Mouse (Mus musculus) liver, postnatal 0 days (tissue): ENCODE results near the gene Timeless. TPM values are rescaled to one million over a fixed set of nuclear protein-coding genes. Genes with fewer than 3 reads are reported as not detected.
"Not testable (repeated sequence)": the region's sequence is repeated elsewhere in the genome, so short reads cannot be mapped to it uniquely, and the experiment has no call there.

Experiments used
- ATAC-seq: fragments of 200-750 bp; cut with Nextera tagmentation; 2 replicates; pipeline ENCODE4 v1.8.0; 2017; ENCODE audit warnings: mild to moderate bottlenecking, moderate library complexity
- DNase-seq: peaks from one replicate; pipeline ENCODE4 v3.0.0-alpha.2; 2016
- H3K27ac ChIP-seq: fragments of 300-500 bp; sonication (generic); 2 replicates; pipeline ENCODE4 v1.5.1; 2014; ENCODE audit warnings: antibody characterized with exemption, moderate library complexity, mild to moderate bottlenecking, low read depth
- H3K27me3 ChIP-seq: fragments of 300-500 bp; sonication (generic); 2 replicates; pipeline ENCODE4 v1.6.1; 2014; ENCODE audit warnings: low read length, control low read depth, mixed read lengths; ENCODE audit not compliant: insufficient read depth
- H3K36me3 ChIP-seq: fragments of 300-500 bp; sonication (generic); replicated peaks from 2 replicates; pipeline ENCODE4 v1.6.1; 2014; ENCODE audit warnings: mild to moderate bottlenecking, control low read depth, low read length, moderate library complexity, mixed read lengths; ENCODE audit not compliant: insufficient read depth
- H3K4me1 ChIP-seq: fragments of 300-500 bp; sonication (generic); 2 replicates; pipeline ENCODE4 v1.6.1; 2014; ENCODE audit warnings: antibody characterized with exemption, mild to moderate bottlenecking, control low read depth; ENCODE audit not compliant: insufficient read depth
- H3K4me2 ChIP-seq: fragments of 300-500 bp; sonication (generic); 2 replicates; pipeline ENCODE4 v1.6.1; 2014; ENCODE audit warnings: low read depth, mild to moderate bottlenecking, low read length, moderate library complexity, mixed read lengths
- H3K4me3 ChIP-seq: fragments of 300-500 bp; sonication (generic); 2 replicates; pipeline ENCODE4 v1.5.1; 2014; ENCODE audit warnings: low read depth, low read length
- H3K9ac ChIP-seq: fragments of 300-500 bp; sonication (generic); replicated peaks from 2 replicates; pipeline ENCODE4 v1.6.1; 2014; ENCODE audit warnings: mild to moderate bottlenecking, moderate library complexity
- H3K9me3 ChIP-seq: fragments of 300-500 bp; sonication (generic); 2 replicates; pipeline ENCODE4 v1.6.1; 2016; ENCODE audit warnings: mild to moderate bottlenecking, control low read depth, low read length, mixed read lengths
- CTCF ChIP-seq: sonication (generic); IDR thresholded peaks from 2 replicates; pipeline ENCODE4 v1.5.1; 2016; ENCODE audit warnings: antibody characterized with exemption, low read depth
- EP300 ChIP-seq: IDR thresholded peaks from 2 replicates; pipeline ENCODE4 v1.6.1; 2016; ENCODE audit warnings: antibody characterized with exemption, low read depth, mild to moderate bottlenecking
- WGBS: fragments of 180-500 bp; shearing (Covaris S2); extraction: QIAGEN DNeasy Blood & Tissue Kit; methylation state at CpG from one replicate; pipeline ENCODE4 v1.1.7; 2014; ENCODE audit not compliant: insufficient replicate concordance; 5-methylcytosine and 5-hydroxymethylcytosine counted together
- polyA plus RNA-seq: library from polyadenylated mRNA; unstranded; fragments of >200 nt; fragmentation: Nextera tagmentation; extraction: Ambion mirVana; gene quantifications from 2 replicates; pipeline ENCODE4 v1.2.1, GENCODE M21; 2015

Gene Timeless
- polyA plus RNA-seq, 1 experiment from 2014 or later = 18.5 TPM

DNA sequence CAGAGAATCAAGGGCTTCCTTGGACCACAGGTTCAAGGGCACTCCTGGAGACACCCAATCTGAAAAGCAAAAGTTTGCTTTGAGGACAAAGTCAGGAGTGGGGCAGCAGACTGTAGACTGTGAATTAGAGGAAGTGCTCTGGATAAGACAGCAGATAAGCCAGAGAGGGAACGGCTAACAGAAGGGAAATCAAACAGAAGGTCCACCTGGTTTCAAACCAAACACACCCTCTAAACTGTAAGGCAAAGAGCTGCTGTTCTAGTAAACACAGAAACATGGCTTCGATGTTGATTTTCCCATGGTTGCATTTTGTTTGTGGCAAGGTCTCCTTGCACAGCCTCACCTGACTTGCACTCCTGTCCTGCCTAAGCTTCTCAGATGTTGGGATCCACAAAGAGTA lies 40.4 kb upstream of the Timeless start:
- no peaks in the 10 kb centered on the region for H3K36me3 ChIP-seq
- WGBS = 30% methylated on average over 2 of the region's 2 CpGs
- TF ChIP-seq CTCF (no peak), EP300 (no peak)

DNA sequence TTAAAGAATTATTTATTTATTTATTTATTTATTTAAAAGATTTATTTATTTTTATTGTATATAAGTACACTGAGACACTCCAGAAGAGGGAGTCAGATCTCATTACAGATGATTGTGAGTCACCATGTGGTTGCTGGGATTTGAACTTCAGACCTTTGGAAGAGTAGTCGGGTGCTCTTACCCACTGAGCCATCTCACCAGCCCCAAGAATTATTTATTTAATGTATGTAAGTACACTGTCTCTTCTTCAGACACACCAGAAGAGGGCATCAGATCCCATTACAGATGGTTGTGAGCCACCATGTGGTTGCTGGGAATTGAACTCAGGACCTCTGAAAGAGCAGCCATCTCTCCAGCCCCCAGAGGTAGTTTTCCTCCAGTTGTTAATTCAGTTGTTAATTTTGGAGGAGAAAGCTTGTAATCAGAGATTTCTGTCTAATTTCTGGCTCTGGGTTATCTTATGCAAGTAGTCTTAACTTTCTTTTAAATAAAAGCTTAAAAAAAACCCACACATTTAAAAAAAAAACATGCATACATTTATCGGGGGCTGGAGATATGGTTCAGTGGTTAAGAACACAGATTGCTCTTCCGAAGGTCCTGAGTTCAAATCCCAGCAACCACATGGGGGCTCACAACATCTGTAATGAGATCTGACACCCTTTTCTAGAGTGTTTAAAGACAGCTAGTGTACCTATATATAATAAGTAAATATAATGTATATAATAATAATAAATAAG lies 39.7 kb upstream of the Timeless start:
- not testable (repeated sequence) for H3K9ac ChIP-seq, H3K4me1 ChIP-seq, ATAC-seq, DNase-seq, H3K4me2 ChIP-seq, H3K4me3 ChIP-seq, H3K36me3 ChIP-seq, H3K9me3 ChIP-seq, H3K27ac ChIP-seq
- H3K27me3 ChIP-seq = peaks cover 22% of the 10 kb centered on the region
- 77% methylated on average over 3 of the region's 3 CpGs for WGBS

More for the DNA sequence above, 40.4 kb upstream of the Timeless start:
- Histone ChIP-seq H3K4me3 (no peak overlapping the region), H3K27ac (no peak overlapping the region), H3K9ac (no peak overlapping the region), H3K27me3 (peaks cover 18% of the 10 kb centered on the region), H3K9me3 (no peaks in the 10 kb centered on the region), H3K4me1 (peaks cover 8% of the 10 kb centered on the region), H3K4me2 (no peak overlapping the region)
- DNase-seq (no peak), ATAC-seq (no peak)

GRCm38 (mm10) chr10:128193113-128193512 lies 38.8 kb upstream of the Timeless start:
- WGBS = 76% methylated on average over 6 of the region's 6 CpGs
- Histone ChIP-seq H3K9ac (no peak overlapping the region), H3K9me3 (no peaks in the 10 kb centered on the region), H3K27ac (no peak overlapping the region), H3K4me3 (no peak overlapping the region), H3K27me3 (peaks cover 22% of the 10 kb centered on the region), H3K4me1 (peaks cover 8% of the 10 kb centered on the region), H3K36me3 (no peaks in the 10 kb centered on the region), H3K4me2 (no peak overlapping the region)
- TF ChIP-seq EP300 (no peak), CTCF (no peak)
- ATAC-seq (no peak), DNase-seq (no peak)

DNA sequence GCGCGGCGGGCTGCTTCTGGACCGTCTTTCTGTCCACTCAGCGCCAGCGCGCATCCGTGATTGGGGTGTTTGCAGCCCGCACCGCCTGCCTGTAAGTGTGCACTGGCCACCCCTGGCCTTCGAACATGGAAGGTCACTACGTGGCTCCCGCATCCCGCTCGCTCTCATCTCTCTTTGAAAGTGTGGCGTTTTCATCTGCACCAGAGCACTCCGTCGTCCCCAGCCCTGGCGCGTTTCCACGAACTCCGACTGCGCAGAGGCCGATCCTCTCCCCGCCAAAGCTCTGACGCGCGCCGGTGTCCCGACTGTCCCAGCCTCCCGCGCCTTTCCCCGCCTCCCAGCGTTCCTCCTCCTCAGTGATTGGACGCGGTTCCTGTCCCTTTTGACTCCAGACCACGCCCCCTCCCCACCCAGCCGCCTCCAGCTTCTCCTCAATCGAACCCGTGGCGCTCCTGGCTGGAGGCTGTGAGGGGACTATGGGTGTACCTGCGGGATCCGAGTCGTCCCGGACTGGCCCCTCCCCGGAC lies 37.8 kb upstream of the Timeless start, which contains the start of gene Gls2:
Gene Gls2 (plus strand): TSS at position 434 of the 527 bp plus-strand sequence.
- Histone ChIP-seq H3K9me3 (no peaks in the 10 kb centered on the region), H3K4me2 (peak within 1 kb of the TSS; percentile 95), H3K27ac (peak within 1 kb of the TSS; percentile 87), H3K36me3 (no peaks in the 10 kb centered on the region), H3K9ac (peak within 1 kb of the TSS; percentile 75), H3K4me1 (peaks cover 6% of the 10 kb centered on the region), H3K4me3 (peak within 1 kb of the TSS; percentile 62), H3K27me3 (peaks cover 22% of the 10 kb centered on the region)
- under 1% methylated on average over 45 of the region's 46 CpGs for WGBS
- peak; percentile 92 for ATAC-seq
- DNase-seq = peak; percentile 98
- TF ChIP-seq EP300 (no peak), CTCF (no peak)

DNA sequence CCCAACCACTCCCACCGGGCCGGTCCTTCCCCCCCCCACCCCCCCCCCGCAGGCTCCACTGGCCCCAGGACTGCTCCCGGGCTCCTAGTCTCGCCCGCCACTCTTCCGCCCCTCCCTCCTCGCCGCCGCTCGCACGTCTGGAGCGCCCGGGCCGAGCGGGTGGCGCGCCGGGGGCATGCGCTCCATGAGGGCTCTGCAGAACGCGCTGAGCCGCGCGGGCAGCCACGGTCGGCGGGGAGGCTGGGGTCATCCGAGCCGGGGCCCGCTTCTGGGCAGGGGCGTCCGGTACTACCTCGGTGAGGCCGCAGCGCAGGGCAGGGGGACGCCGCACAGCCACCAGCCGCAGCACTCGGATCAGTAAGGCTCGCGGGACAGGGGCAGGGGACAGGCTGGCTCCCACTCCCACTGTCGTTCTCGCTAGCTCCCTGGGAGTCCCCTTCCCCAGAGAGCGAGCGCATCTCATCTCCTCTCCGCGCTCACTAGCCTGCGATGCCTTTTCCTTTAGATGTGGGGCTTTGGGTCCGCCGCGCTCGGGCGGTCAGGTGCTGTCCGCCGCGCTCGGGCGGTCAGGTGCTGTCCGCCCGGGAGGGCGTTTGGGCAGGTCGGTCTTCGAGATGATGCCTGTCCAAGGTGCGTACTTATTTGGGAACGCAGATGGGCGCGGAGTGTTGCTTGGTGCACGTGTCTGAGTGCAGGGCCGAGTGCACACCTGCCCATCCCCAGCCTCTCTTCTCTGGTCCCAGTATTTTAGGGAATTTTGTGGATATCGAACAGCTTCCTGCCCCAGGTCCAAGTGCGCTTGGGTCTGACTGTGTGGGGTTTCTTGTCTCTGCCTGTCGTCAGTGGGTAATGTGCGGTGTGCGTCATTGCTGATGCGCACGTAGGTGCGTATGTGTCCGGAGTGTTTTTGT lies 37.1 kb upstream of the Timeless start:
- Histone ChIP-seq H3K4me1 (peaks cover 8% of the 10 kb centered on the region), H3K4me3 (peak overlapping the region; percentile 62), H3K9ac (peak overlapping the region; percentile 75), H3K36me3 (no peaks in the 10 kb centered on the region), H3K4me2 (peak overlapping the region; percentile 95), H3K27ac (peak overlapping the region; percentile 87), H3K27me3 (peaks cover 22% of the 10 kb centered on the region), H3K9me3 (no peaks in the 10 kb centered on the region)
- ATAC-seq (peak; percentile 24), DNase-seq (peak; percentile 45)
- 3% methylated on average over 62 of the region's 79 CpGs for WGBS
- TF ChIP-seq EP300 = no peak
- TF ChIP-seq CTCF = no peak

DNA sequence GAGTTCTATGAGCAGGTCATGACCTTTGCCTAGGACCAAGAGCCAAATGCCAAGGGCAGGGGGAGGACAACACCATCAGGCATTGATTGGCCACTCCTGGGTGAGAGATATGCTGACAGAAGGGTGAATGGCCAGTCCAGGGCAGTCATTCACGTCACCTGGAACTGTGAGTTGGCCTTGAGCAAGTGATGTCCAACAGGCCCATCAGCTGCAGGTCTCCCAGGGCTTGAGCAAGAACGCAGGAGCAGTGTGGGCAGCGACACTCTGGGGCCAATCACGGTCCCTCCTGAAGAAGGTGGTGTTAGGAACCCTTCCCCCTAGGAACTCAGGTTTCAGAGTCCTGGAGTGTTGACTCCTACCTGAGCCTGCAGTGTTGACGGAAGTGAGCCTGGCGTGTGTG lies 30.0 kb upstream of the Timeless start:
- H3K4me1 ChIP-seq = peaks cover 14% of the 10 kb centered on the region
- H3K27me3 ChIP-seq = peaks cover 4% of the 10 kb centered on the region; the same call in 1 of the 2 replicates
- peaks cover 5% of the 10 kb centered on the region; the same call in 1 of the 2 replicates for H3K36me3 ChIP-seq
- H3K9ac ChIP-seq = no peak overlapping the region
- H3K4me2 ChIP-seq = no peak overlapping the region
- peak overlapping the region; percentile 85 for H3K27ac ChIP-seq
- TF ChIP-seq CTCF (no peak), EP300 (peak; percentile 91)
- WGBS = 45% methylated on average over 6 of the region's 6 CpGs
- peak; percentile 94 for ATAC-seq
- DNase-seq = peak; percentile 73
- no peak overlapping the region for H3K4me3 ChIP-seq
- H3K9me3 ChIP-seq = no peaks in the 10 kb centered on the region
